Mouse (Mus musculus): ENCODE results near the gene Gng12. TPM values are rescaled to one million over a fixed set of nuclear protein-coding genes. Genes with fewer than 3 reads are reported as not detected.
"Not testable (repeated sequence)": the region's sequence is repeated elsewhere in the genome, so short reads cannot be mapped to it uniquely, and the experiment has no call there.

The Gng12 gene
- 10 to 100 TPM; 49.7 to 52.0 TPM for total RNA-seq (2021)
- long read RNA-seq, experiment 1, full-length matches to known transcripts, result 37 of 47 reads
- long read RNA-seq, experiment 1, partial matches to known transcripts, result 0 of 47 reads
- long read RNA-seq, experiment 1, other reads (novel, unspliced or antisense), result 10 of 47 reads
- long read RNA-seq, experiment 2, full-length matches to known transcripts, result 44 of 60 reads
- long read RNA-seq, experiment 2, partial matches to known transcripts, result 1 of 60 reads
- long read RNA-seq, experiment 2, other reads (novel, unspliced or antisense), result 15 of 60 reads

GRCm38 (mm10) chr6:66896119-66896920 is at the start of gene Gng12:
TSS of gene Gng12 (plus strand) at chr6:66896397.
- intact Hi-C loops (cut with DNase I), result loop anchor here (5.0 kb wide), 1 partner anchor 141 kb away; the partner anchor contains the start of gene Gadd45a
- DNase-seq, result peak; percentile 93

- intact Hi-C loops (cut with DNase I), result loop anchor here (10.0 kb wide), 1 partner anchor 186 kb away; the partner anchor contains the start of gene Gadd45a
- no peak for DNase-seq
Measured at GRCm38 (mm10) chr6:66848936-66849335, 47.3 kb upstream of the Gng12 start.

GRCm38 (mm10) chr6:66856236-66856635 is 40.0 kb upstream of the Gng12 start:
- no peak for DNase-seq
- intact Hi-C loops (cut with DNase I), result no loop called here

- DNase-seq, result no peak
- intact Hi-C loops (cut with DNase I), result no loop called here
Measured at GRCm38 (mm10) chr6:66858356-66858755, 37.8 kb upstream of the Gng12 start.

GRCm38 (mm10) chr6:66859391-66859790 is 36.8 kb upstream of the Gng12 start:
- intact Hi-C loops (cut with DNase I), result no loop called here
- no peak for DNase-seq

- intact Hi-C loops (cut with DNase I), result no loop called here
- no peak for DNase-seq
Measured at GRCm38 (mm10) chr6:66864463-66864862, 31.7 kb upstream of the Gng12 start.

- intact Hi-C loops (cut with DNase I), result no loop called here
- DNase-seq, result no peak
Measured at GRCm38 (mm10) chr6:66866295-66866694, 29.9 kb upstream of the Gng12 start.

- DNase-seq; intact Hi-C loops (cut with DNase I): not testable (repeated sequence)
Measured at GRCm38 (mm10) chr6:66877048-66877447, 19.1 kb upstream of the Gng12 start.

GRCm38 (mm10) chr6:66890349-66891158 is 5.6 kb upstream of the Gng12 start:
- DNase-seq, result no peak
- intact Hi-C loops (cut with DNase I), result no loop called here

GRCm38 (mm10) chr6:66893950-66894349 is 2.2 kb upstream of the Gng12 start:
- no peak for DNase-seq
- intact Hi-C loops (cut with DNase I), result no loop called here

- intact Hi-C loops (cut with DNase I), result loop anchor here (5.0 kb wide), 1 partner anchor 142 kb away; the partner anchor contains the start of gene Gadd45a
- no peak for DNase-seq
Measured at GRCm38 (mm10) chr6:66894999-66895398, 1.2 kb upstream of the Gng12 start.

GRCm38 (mm10) chr6:66896921-66897645 is 886 bp downstream of the Gng12 start:
- peak; percentile 23 to 31 for DNase-seq
- intact Hi-C loops (cut with DNase I), result loop anchor here (5.0 kb wide), 1 partner anchor 140 kb away; the partner anchor contains the start of gene Gadd45a

- intact Hi-C loops (cut with DNase I), result loop anchor here (2.0 to 5.0 kb wide), 2 partner anchors 57 to 139 kb away; partner anchors contain the start of gene Gadd45a
- DNase-seq, result no peak
Measured at GRCm38 (mm10) chr6:66897994-66898393, 1.8 kb downstream of the Gng12 start.

GRCm38 (mm10) chr6:66901926-66902325 is 5.7 kb downstream of the Gng12 start:
- DNase-seq, result no peak
- intact Hi-C loops (cut with DNase I), result no loop called here

GRCm38 (mm10) chr6:66903206-66903605 is 7.0 kb downstream of the Gng12 start:
- intact Hi-C loops (cut with DNase I), result no loop called here
- DNase-seq, result no peak

GRCm38 (mm10) chr6:66903720-66904119 is 7.5 kb downstream of the Gng12 start:
- DNase-seq, result no peak
- intact Hi-C loops (cut with DNase I), result no loop called here

- intact Hi-C loops (cut with DNase I), result no loop called here
- DNase-seq, result no peak
Measured at GRCm38 (mm10) chr6:66906244-66906643, 10.0 kb downstream of the Gng12 start.

GRCm38 (mm10) chr6:66908327-66908973 is 12.3 kb downstream of the Gng12 start:
- intact Hi-C loops (cut with DNase I), result no loop called here
- DNase-seq, result no peak
